Mouse (Mus musculus): Measurements from ENCODE around the gene Cfap61.

DNA sequence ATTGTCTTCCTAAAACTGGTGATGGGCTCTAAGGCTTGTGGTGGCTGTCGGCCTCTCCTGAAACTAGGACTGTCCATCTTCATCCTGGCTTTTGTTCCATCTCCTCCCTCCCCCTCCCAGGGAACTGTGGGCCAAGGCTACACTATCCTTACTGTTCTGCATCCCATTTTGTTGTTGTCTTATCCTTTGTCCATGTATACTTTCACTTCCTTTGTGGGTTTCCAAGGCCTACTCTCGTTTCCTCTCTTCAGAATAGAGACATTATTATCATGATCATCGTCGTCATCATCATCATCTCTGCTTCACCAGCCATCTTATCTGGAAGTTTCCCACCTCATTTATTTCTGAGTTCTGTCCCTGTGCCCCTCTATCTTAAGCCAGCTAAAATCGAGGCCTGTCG, 199.7 kb downstream of the Cfap61 start:
- TF ChIP-seq CTCF (IDR thresholded peaks at IDR 0.05; ENCODE audit: insufficient read depth, low read depth, low read length) (no peak), POLR2A (IDR thresholded peaks at IDR 0.05; ENCODE audit: insufficient read depth, low read depth, low read length) (no peak)
